Mouse (Mus musculus): Measurements from ENCODE around the gene Adipoq.
"Not testable (repeated sequence)": the region's sequence is repeated elsewhere in the genome, so short reads cannot be mapped to it uniquely, and the experiment has no call there.

Adipoq gene

GRCm38 (mm10) chr16:23166646-23167045, 20.3 kb downstream of the Adipoq start:
- no peak for DNase-seq

DNA sequence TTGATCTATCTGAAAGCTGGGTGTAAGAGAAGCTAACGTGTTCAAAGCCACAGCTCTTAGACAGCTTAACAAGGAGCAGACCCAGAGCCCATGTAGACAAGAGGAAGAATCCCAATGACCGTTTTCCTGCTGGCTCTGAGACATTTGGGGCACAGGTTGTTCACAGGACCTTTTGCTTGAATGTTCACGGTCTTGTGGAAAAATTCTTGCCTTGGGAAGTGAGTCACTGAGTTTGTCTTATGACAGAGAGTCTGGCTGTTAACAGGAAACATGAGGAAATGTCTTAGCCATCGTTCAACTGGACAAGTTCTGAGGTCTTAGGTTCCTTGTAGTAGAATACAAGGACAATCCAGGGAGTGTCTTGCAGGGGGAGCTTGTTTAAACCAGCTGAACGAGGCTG, 20.7 kb downstream of the Adipoq start:
- DNase-seq: no peak

GRCm38 (mm10) chr16:23170813-23171212, 24.5 kb downstream of the Adipoq start:
- DNase-seq: no peak

- no peak for DNase-seq
These were observed 27.6 kb downstream of the Adipoq start for GRCm38 (mm10) chr16:23173904-23174303.

- DNase-seq: no peak
These were observed 28.5 kb downstream of the Adipoq start for GRCm38 (mm10) chr16:23174855-23175254.

DNA sequence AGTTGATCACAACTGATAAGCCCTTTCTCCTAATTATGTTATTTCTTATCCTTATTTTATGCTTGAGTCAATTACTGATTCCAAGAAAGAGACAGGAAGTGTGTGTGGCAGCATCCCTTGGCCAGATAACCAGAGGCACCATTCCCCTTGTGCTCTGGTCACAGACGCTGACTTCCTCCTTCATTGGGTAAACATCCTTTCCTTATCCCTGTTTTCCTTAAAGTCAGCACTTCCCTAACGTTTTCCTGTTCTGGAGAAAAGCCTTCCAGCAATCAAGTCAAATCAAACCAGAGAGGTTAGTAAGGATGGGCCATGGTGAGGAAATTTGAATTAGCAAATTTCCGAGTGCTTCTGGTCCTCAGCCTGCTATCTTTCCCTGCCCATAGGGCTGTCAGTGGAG, 29.6 kb downstream of the Adipoq start:
- no peak for DNase-seq

DNA sequence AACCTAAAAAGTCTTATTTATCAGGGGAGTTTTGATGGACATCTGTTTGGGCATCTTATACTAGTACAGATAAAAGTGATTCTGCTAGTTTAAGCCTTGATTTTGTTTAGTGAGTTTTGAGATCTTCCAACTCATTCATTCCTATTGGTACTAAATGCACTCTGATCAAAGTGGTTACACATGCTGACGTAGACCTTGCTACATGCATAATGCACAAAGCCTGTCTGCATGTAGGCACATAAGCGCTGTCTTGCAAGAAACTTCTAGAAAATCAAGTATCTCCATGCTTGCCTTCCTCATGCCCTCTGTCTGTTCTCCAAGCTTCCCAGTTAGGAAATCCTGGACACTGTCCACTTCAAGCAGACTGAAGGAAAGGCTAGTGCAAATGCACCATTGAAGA, 31.5 kb downstream of the Adipoq start:
- no peak for DNase-seq

GRCm38 (mm10) chr16:23178796-23179195, 32.5 kb downstream of the Adipoq start:
- no peak for DNase-seq

DNA sequence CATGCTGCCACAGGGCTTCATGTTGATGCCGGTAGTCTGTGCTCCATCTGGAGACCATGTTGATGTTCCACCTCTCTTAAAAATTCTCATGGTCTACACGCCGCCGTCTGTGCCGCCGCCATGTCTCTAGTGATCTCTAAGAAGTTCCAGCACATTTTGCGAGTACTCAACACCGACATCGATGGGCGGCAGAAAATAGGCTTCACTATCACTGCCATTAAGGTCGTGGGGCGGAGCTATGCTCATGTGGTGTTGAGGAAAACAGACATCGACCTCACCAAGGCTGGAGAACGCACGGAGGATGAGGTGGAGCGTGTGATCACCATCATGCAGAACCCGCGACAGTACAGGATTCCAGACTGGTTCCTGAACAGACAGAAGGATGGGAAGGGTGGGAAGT, 33.1 kb downstream of the Adipoq start:
- DNase-seq: not testable (repeated sequence)

- DNase-seq: no peak
These were observed 34.7 kb downstream of the Adipoq start for GRCm38 (mm10) chr16:23181054-23181453.

GRCm38 (mm10) chr16:23181487-23181886, 35.2 kb downstream of the Adipoq start:
- DNase-seq: no peak

GRCm38 (mm10) chr16:23181942-23182597, 35.7 kb downstream of the Adipoq start:
- no peak for DNase-seq

- no peak for DNase-seq
These were observed 39.5 kb downstream of the Adipoq start for GRCm38 (mm10) chr16:23185824-23186223.

DNA sequence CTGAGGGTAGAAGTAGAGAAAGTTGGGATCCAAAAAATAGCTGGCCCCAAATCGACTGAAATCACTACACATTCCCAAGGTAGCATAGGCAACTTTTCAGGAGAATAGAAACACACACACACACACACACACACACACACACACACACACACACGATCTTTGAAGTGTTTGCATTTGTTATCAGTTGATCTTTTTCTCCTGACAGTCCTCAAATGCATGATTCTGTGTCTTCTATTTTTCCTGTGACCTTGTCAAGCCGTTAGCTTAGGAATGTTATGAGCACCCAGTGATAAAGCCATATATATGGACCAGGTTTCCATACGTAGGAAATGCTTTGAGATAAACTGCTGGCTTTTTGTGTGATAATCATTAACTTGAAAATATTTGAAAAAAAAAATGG, 40.1 kb downstream of the Adipoq start:
- DNase-seq: no peak

- DNase-seq: no peak
These were observed 41.6 kb downstream of the Adipoq start for GRCm38 (mm10) chr16:23187983-23188382.

GRCm38 (mm10) chr16:23189612-23190011, 43.3 kb downstream of the Adipoq start:
- no peak for DNase-seq

GRCm38 (mm10) chr16:23191560-23192242, 45.4 kb downstream of the Adipoq start:
- DNase-seq: no peak

DNA sequence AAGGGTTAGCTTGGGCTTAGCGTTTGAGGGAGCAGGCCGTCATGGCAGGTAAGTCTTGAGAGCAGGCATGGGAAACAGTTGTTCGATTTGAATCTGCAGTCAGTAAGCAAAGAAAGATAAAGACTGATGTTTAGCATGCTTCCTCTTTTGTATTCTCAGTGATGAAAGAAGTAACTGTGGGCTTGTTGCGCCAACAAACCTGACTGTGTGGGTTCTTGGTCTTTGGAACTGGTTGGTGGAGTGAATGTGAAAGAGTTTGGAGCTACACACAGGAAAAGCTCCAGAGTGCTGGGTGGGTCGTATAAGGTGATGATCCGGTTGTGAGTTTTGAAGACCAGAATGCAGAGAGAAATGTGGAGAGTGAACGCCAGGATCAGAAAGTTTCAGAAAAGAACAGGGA, 49.3 kb downstream of the Adipoq start:
- no peak for DNase-seq

DNA sequence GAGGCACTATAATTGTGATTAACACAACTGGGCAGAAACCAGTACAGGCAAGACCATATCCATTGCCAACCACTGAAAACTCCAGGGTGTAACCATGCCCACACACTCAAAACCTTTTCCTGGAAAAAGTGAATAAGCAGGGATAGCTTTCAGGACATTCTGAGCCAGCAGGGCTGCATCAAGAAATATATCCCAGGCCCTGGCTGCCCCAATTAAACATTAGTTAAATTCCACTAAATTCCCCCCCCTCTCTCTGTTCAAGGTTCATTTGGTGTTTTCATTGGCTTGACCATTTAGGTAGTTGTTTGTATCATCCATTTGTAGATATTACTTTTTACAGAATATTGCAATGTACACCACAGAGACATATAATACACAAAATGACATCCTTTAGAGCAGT, 50.0 kb downstream of the Adipoq start:
- no peak for DNase-seq

- no peak for DNase-seq
These were observed 50.5 kb downstream of the Adipoq start for GRCm38 (mm10) chr16:23196791-23197190.

DNA sequence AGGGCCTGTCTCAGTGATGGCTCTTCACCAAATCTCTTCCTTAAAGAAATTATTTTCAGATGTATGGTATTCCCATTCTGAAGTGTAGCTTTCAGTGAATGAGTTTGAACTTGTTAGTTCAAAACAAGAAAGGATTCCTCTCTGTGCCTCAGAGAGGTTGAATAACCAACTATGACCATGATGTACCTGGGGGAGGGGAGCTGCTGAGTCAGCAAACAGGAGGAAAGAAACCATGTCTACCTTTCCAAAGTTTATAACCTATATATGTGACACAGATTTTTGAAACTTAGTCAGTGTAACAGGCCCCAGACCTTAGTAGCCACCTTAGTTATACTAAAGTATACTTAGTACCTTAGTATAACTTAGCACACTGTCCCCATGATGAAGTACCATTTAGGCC, 55.2 kb downstream of the Adipoq start:
- no peak for DNase-seq

All from right cerebral cortex, postnatal 14 days (tissue).